Mouse (Mus musculus): Measurements from ENCODE around the gene Tubd1. TPM values are rescaled to one million over a fixed set of nuclear protein-coding genes. Genes with fewer than 3 reads are reported as not detected.
A peak's percentile ranks its signal among the peaks of the same experiment; 100 is the strongest.

Gene Tubd1
- polyA plus RNA-seq, 2 experiments, result 5.6 to 10.3 TPM

DNA sequence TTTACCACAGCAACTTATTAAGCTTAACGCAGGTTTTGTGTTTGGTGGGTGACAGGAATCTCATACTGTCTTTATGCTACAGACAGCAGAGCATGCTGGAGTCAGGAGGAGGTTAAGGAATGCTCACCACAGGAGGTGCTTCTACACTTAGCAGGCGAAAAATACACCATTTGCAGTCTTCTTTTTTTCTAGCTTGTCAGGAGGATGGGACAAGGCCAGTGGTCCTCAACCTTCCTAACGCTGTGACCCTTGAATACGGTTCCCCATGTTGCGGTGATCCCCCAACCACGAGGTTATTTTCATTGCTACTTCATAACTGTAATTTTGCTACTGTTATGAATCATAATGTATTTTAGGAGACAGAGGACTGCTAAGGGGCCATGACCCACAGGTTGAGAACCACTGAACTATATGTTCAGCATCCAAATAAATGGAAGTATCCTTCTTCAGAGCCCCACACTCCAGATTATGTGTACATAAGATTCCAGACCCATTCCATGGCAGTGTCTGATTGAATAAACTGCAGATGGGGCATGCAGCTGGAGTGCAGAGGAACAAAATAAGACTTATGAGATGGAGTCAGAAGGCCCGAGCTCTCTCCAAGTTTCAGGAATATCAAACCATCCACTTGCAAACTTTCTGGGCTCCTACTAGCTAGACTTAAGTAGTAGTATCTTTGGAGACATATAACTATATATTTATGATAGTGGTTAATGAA is 37.9 kb downstream of the Tubd1 start:
- no peak for TF ChIP-seq EP300 (IDR thresholded peaks at IDR 0.05; ENCODE audit: low read depth)
- TF ChIP-seq CTCF (IDR thresholded peaks at IDR 0.05; ENCODE audit: low read depth), result no peak
- peaks cover 4% of the 10 kb centered on the region; the same call in 1 of the 2 replicates for H3K36me3 ChIP-seq (replicated peaks; ENCODE audit: control insufficient read depth, insufficient read depth, low read depth)
- H3K9me3 ChIP-seq (ENCODE audit: control insufficient read depth, low read length), result no peaks in the 10 kb centered on the region
- no peak overlapping the region for H3K27ac ChIP-seq
- no peak overlapping the region for H3K4me2 ChIP-seq (ENCODE audit: low read depth)
- no peak overlapping the region for H3K9ac ChIP-seq (replicated peaks)
- ATAC-seq (ENCODE audit: insufficient read depth), result no peak
- WGBS (ENCODE audit: insufficient replicate concordance), result 69% methylated on average over 7 of the region's 7 CpGs
- H3K4me1 ChIP-seq (replicated peaks; ENCODE audit: control insufficient read depth in 2 of 2, insufficient read depth in 2 of 2, low read length in 1 of 2), result peaks cover 32 to 68% of the 10 kb centered on the region in 2 experiments
- no peak overlapping the region for H3K4me3 ChIP-seq (ENCODE audit: insufficient read depth in 1 of 2, low read depth in 2 of 2, low read length in 2 of 2)
- no peaks in the 10 kb centered on the region for H3K27me3 ChIP-seq (ENCODE audit: control insufficient read depth, insufficient read depth, low read length)
- DNase-seq (ENCODE audit: low read depth in 3 of 3, low spot score in 3 of 3), result no peak

DNA sequence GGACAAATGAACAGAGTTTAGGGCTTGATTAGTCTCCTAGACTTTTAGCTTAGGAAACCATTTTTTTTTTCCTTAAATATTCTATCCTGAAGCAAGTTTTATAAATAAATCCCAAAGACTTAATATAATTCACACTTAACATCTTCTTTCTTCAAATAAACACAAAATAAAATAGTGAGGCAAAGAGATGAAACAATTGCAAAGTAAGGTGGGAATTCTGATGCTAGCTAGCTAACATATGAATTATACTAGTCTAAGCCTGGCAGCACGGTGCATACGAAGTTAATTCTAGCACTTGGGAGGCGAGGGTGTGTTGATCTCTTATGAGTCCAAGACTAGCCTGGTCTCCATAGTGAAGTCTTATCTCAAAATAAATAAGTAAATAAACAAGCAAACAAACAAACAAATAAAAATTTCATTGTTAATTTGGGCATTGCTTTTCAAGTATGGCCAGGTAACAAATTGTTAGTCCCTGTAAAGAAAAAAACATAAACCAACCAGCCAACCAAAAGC is 38.6 kb downstream of the Tubd1 start:
- Histone ChIP-seq H3K27ac (no peak overlapping the region), H3K9ac (replicated peaks) (no peak overlapping the region), H3K4me3 (ENCODE audit: insufficient read depth in 1 of 2, low read depth in 2 of 2, low read length in 2 of 2) (no peak overlapping the region), H3K4me1 (replicated peaks; ENCODE audit: control insufficient read depth in 2 of 2, insufficient read depth in 2 of 2, low read length in 1 of 2) (peaks cover 33 to 70% of the 10 kb centered on the region in 2 experiments), H3K27me3 (ENCODE audit: control insufficient read depth, insufficient read depth, low read length) (no peaks in the 10 kb centered on the region), H3K4me2 (ENCODE audit: low read depth) (peak overlapping the region; percentile 12; the same call in 1 of the 2 replicates), H3K36me3 (replicated peaks; ENCODE audit: control insufficient read depth, insufficient read depth, low read depth) (peaks cover 4% of the 10 kb centered on the region; the same call in 1 of the 2 replicates), H3K9me3 (ENCODE audit: control insufficient read depth, low read length) (no peaks in the 10 kb centered on the region)
- no peak for ATAC-seq (ENCODE audit: insufficient read depth)
- DNase-seq (ENCODE audit: low read depth in 3 of 3, low spot score in 3 of 3), result no peak
- 68% methylated on average over 3 of the region's 3 CpGs for WGBS (ENCODE audit: insufficient replicate concordance)
- TF ChIP-seq CTCF (IDR thresholded peaks at IDR 0.05; ENCODE audit: low read depth) (no peak), EP300 (IDR thresholded peaks at IDR 0.05; ENCODE audit: low read depth) (no peak)

- no peak for DNase-seq (ENCODE audit: low read depth in 3 of 3, low spot score in 3 of 3)
- no peak for TF ChIP-seq CTCF (IDR thresholded peaks at IDR 0.05; ENCODE audit: low read depth)
- TF ChIP-seq EP300 (IDR thresholded peaks at IDR 0.05; ENCODE audit: low read depth), result peak; percentile 43
Observed at GRCm38 (mm10) chr11:86583990-86584897, 39.5 kb downstream of the Tubd1 start.

GRCm38 (mm10) chr11:86584898-86585597 is 40.3 kb downstream of the Tubd1 start:
- peak overlapping the region; percentile 69 for H3K4me2 ChIP-seq (ENCODE audit: low read depth)
- peaks cover 29 to 57% of the 10 kb centered on the region in 2 experiments for H3K4me1 ChIP-seq (replicated peaks; ENCODE audit: control insufficient read depth in 2 of 2, insufficient read depth in 2 of 2, low read length in 1 of 2)
- H3K9ac ChIP-seq (replicated peaks), result peak overlapping the region; percentile 59
- ATAC-seq (ENCODE audit: insufficient read depth) (no peak), DNase-seq (ENCODE audit: low read depth in 3 of 3, low spot score in 3 of 3) (no peak)
- H3K27me3 ChIP-seq (ENCODE audit: control insufficient read depth, insufficient read depth, low read length), result no peaks in the 10 kb centered on the region
- peak overlapping the region; percentile 58 to 65 for H3K4me3 ChIP-seq (ENCODE audit: insufficient read depth in 1 of 2, low read depth in 2 of 2, low read length in 2 of 2)
- TF ChIP-seq EP300 (IDR thresholded peaks at IDR 0.05; ENCODE audit: low read depth) (no peak), CTCF (IDR thresholded peaks at IDR 0.05; ENCODE audit: low read depth) (no peak)
- 34% methylated on average over 7 of the region's 7 CpGs for WGBS (ENCODE audit: insufficient replicate concordance)
- H3K36me3 ChIP-seq (replicated peaks; ENCODE audit: control insufficient read depth, insufficient read depth, low read depth), result peaks cover 4% of the 10 kb centered on the region; the same call in 1 of the 2 replicates
- peak overlapping the region; percentile 40 for H3K27ac ChIP-seq
- H3K9me3 ChIP-seq (ENCODE audit: control insufficient read depth, low read length), result no peaks in the 10 kb centered on the region

More at GRCm38 (mm10) chr11:86583990-86584897, 39.5 kb downstream of the Tubd1 start:
- Histone ChIP-seq H3K4me3 (ENCODE audit: insufficient read depth in 1 of 2, low read depth in 2 of 2, low read length in 2 of 2) (no peak overlapping the region), H3K9ac (replicated peaks) (no peak overlapping the region), H3K36me3 (replicated peaks; ENCODE audit: control insufficient read depth, insufficient read depth, low read depth) (peaks cover 4% of the 10 kb centered on the region; the same call in 1 of the 2 replicates), H3K4me1 (replicated peaks; ENCODE audit: control insufficient read depth in 2 of 2, insufficient read depth in 2 of 2, low read length in 1 of 2) (peaks cover 31 to 65% of the 10 kb centered on the region in 2 experiments), H3K27ac (peak overlapping the region; percentile 32; the same call in 1 of the 2 replicates), H3K27me3 (ENCODE audit: control insufficient read depth, insufficient read depth, low read length) (no peaks in the 10 kb centered on the region), H3K4me2 (ENCODE audit: low read depth) (peak overlapping the region; percentile 21), H3K9me3 (ENCODE audit: control insufficient read depth, low read length) (no peaks in the 10 kb centered on the region)
- no peak for ATAC-seq (ENCODE audit: insufficient read depth)
- WGBS (ENCODE audit: insufficient replicate concordance), result 45% methylated on average over 14 of the region's 14 CpGs
